Mouse (Mus musculus) heart, embryonic 14.5 days (tissue): ENCODE data around the gene Tanc1. TPM values are rescaled to one million over a fixed set of nuclear protein-coding genes. Genes with fewer than 3 reads are reported as not detected.

Source experiments
- ATAC-seq: fragments of 200-750 bp; cut with Nextera tagmentation; 2 replicates; pipeline ENCODE4 v1.8.0; 2017; ENCODE audit warnings: low read depth, moderate TSS enrichment; ENCODE audit not compliant: insufficient number of reproducible peaks, insufficient read depth, low FRiP score
- H3K27ac ChIP-seq, 2 experiments: fragments of 200-500 bp in 1 of 2; fragments of 300-500 bp in 1 of 2; sonication (generic) in 1 of 2; replicated peaks in 1 of 2; 2 replicates each; pipeline ENCODE4 v1.5.1; 2012 to 2014; ENCODE audit warnings: low read depth in 2 of 2, low read length in 2 of 2, control low read depth in 1 of 2, mild to moderate bottlenecking in 1 of 2, mixed read lengths in 1 of 2; ENCODE audit not compliant: control insufficient read depth in 1 of 2, insufficient read depth in 1 of 2
- H3K27me3 ChIP-seq: fragments of 300-500 bp; sonication (generic); 2 replicates; pipeline ENCODE4 v1.6.1; 2014; ENCODE audit warnings: mild to moderate bottlenecking, low read length, control low read depth; ENCODE audit not compliant: control insufficient read depth, insufficient read depth
- H3K36me3 ChIP-seq: fragments of 300-500 bp; sonication (generic); 2 replicates; pipeline ENCODE4 v1.6.1; 2014; ENCODE audit warnings: mild to moderate bottlenecking, control low read depth, low read length, mixed read lengths; ENCODE audit not compliant: control insufficient read depth, insufficient read depth
- H3K4me1 ChIP-seq, 2 experiments: fragments of 200-500 bp in 1 of 2; fragments of 300-500 bp in 1 of 2; sonication (generic) in 1 of 2; 2 replicates each; pipeline ENCODE4 v1.6.1; 2012 to 2014; ENCODE audit warnings: low read length in 2 of 2, control low read depth in 1 of 2, mixed read lengths in 1 of 2; ENCODE audit not compliant: control insufficient read depth in 2 of 2, insufficient read depth in 2 of 2
- H3K4me2 ChIP-seq: fragments of 300-500 bp; sonication (generic); 2 replicates; pipeline ENCODE4 v1.6.1; 2014; ENCODE audit warnings: mild to moderate bottlenecking, low read length
- H3K4me3 ChIP-seq, 2 experiments: fragments of 200-500 bp in 1 of 2; fragments of 300-500 bp in 1 of 2; sonication (generic) in 1 of 2; 2 replicates each; pipeline ENCODE4 v1.5.1; 2012 to 2014; ENCODE audit warnings: low read length in 2 of 2, mild to moderate bottlenecking in 2 of 2, control low read depth in 1 of 2, low read depth in 1 of 2, moderate library complexity in 1 of 2; ENCODE audit not compliant: control insufficient read depth in 1 of 2, insufficient read depth in 1 of 2
- H3K9ac ChIP-seq: fragments of 300-500 bp; sonication (generic); 2 replicates; pipeline ENCODE4 v1.6.1; 2014; ENCODE audit warnings: mild to moderate bottlenecking, low read length
- H3K9me3 ChIP-seq: fragments of 300-500 bp; sonication (generic); 2 replicates; pipeline ENCODE4 v1.6.1; 2016; ENCODE audit warnings: low read length, control low read depth; ENCODE audit not compliant: control insufficient read depth
- WGBS: fragments of 180-500 bp; shearing (Covaris S2); extraction: QIAGEN DNeasy Blood & Tissue Kit; methylation state at CpG from one replicate; pipeline ENCODE4 v1.1.7; 2014; 5-methylcytosine and 5-hydroxymethylcytosine counted together
- polyA plus RNA-seq: library from polyadenylated mRNA; unstranded; fragments of >200 nt; fragmentation: Nextera tagmentation; extraction: Ambion mirVana; gene quantifications from 2 replicates; pipeline ENCODE4 v1.2.1, GENCODE M21; 2014

The Tanc1 gene
- polyA plus RNA-seq, 1 experiment from 2014 or later, result 27.2 TPM

DNA sequence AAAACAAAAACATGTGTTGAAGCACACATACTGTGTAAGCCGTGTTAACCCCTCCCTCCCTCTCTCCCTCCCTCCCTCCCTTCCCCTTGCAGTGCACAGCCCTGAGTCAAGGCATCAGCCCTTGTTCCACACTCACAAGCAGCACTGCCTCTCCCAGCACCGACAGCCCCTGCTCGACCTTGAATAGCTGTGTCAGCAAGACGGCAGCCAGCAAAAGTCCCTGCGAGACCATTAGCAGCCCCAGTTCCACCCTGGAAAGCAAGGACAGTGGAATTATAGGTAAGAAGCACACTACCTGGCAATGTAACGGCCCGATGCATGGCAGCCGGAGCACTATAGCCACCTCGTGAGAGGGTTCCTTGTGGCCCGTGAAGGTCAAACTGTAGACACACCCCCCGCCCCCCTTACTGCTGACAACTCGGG is 160.4 kb downstream of the Tanc1 start:
- ATAC-seq, result no peak
- H3K9me3 ChIP-seq, result no peaks in the 10 kb centered on the region
- H3K4me2 ChIP-seq, result peak overlapping the region; percentile 16
- H3K36me3 ChIP-seq, result peaks cover 25% of the 10 kb centered on the region
- WGBS, result 26% methylated on average over 12 of the region's 12 CpGs
- H3K4me1 ChIP-seq, result peaks cover 29 to 57% of the 10 kb centered on the region in 2 experiments
- no peaks in the 10 kb centered on the region for H3K27me3 ChIP-seq
- no peak overlapping the region for H3K4me3 ChIP-seq
- peak overlapping the region; percentile 46; the same call in 1 of the 2 replicates for H3K9ac ChIP-seq
- peak overlapping the region; percentile 55 to 58 for H3K27ac ChIP-seq

DNA sequence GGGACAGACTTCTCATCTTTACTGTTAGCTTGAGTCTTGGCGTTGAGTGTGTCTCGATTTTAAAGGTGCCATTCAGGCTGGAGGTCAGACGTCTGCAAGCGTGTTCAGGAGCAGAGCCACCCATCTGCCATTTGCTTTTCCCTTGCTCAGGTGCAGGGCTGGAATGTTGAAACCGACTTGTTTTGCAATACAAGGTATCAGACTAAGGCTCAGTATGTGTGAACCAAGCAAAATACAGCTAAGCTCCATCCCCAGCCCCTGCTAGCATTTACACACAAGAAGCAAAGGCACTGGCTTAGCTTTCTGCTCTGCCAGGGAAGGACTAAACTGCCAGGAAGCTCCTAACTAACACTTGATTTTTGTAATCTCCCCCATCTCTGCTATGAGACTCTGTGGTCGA is 162.5 kb downstream of the Tanc1 start:
- WGBS, result 86% methylated on average over 6 of the region's 6 CpGs
- no peak overlapping the region for H3K27ac ChIP-seq
- no peaks in the 10 kb centered on the region for H3K27me3 ChIP-seq

GRCm38 (mm10) chr2:59775148-59775547 is 163.3 kb downstream of the Tanc1 start:
- H3K4me3 ChIP-seq, result no peak overlapping the region
- no peaks in the 10 kb centered on the region for H3K9me3 ChIP-seq
- H3K4me2 ChIP-seq, result no peak overlapping the region
- no peak overlapping the region for H3K27ac ChIP-seq
- H3K36me3 ChIP-seq, result peaks cover 38% of the 10 kb centered on the region
- no peak overlapping the region for H3K9ac ChIP-seq
- H3K27me3 ChIP-seq, result no peaks in the 10 kb centered on the region
- H3K4me1 ChIP-seq, result peaks cover 17 to 34% of the 10 kb centered on the region in 2 experiments
- 83% methylated on average over 5 of the region's 5 CpGs for WGBS
- no peak for ATAC-seq

More for the DNA sequence above, 162.5 kb downstream of the Tanc1 start:
- no peak overlapping the region for H3K4me2 ChIP-seq
- H3K9me3 ChIP-seq, result no peaks in the 10 kb centered on the region
- peaks cover 34% of the 10 kb centered on the region for H3K36me3 ChIP-seq
- no peak for ATAC-seq
- H3K4me3 ChIP-seq, result no peak overlapping the region
- no peak overlapping the region for H3K9ac ChIP-seq
- peaks cover 20 to 40% of the 10 kb centered on the region in 2 experiments for H3K4me1 ChIP-seq

- WGBS, result 85% methylated on average over 6 of the region's 6 CpGs
- no peak overlapping the region for H3K4me3 ChIP-seq
- H3K4me1 ChIP-seq, result peaks cover 12 to 27% of the 10 kb centered on the region in 2 experiments
- no peak overlapping the region for H3K9ac ChIP-seq
- no peaks in the 10 kb centered on the region for H3K27me3 ChIP-seq
- H3K9me3 ChIP-seq, result no peaks in the 10 kb centered on the region
- no peak overlapping the region for H3K27ac ChIP-seq
- no peak for ATAC-seq
- H3K36me3 ChIP-seq, result peaks cover 38% of the 10 kb centered on the region
- no peak overlapping the region for H3K4me2 ChIP-seq
These were observed 164.0 kb downstream of the Tanc1 start for GRCm38 (mm10) chr2:59775820-59776219.

GRCm38 (mm10) chr2:59779355-59779754 is 167.5 kb downstream of the Tanc1 start:
- Histone ChIP-seq H3K27ac (no peak overlapping the region), H3K27me3 (no peaks in the 10 kb centered on the region), H3K9me3 (no peaks in the 10 kb centered on the region), H3K36me3 (peaks cover 31% of the 10 kb centered on the region; the same call in 1 of the 2 replicates), H3K4me1 (peaks cover 18 to 38% of the 10 kb centered on the region in 2 experiments), H3K4me3 (no peak overlapping the region), H3K9ac (no peak overlapping the region), H3K4me2 (no peak overlapping the region)
- no peak for ATAC-seq
- 87% methylated on average over 10 of the region's 10 CpGs for WGBS

DNA sequence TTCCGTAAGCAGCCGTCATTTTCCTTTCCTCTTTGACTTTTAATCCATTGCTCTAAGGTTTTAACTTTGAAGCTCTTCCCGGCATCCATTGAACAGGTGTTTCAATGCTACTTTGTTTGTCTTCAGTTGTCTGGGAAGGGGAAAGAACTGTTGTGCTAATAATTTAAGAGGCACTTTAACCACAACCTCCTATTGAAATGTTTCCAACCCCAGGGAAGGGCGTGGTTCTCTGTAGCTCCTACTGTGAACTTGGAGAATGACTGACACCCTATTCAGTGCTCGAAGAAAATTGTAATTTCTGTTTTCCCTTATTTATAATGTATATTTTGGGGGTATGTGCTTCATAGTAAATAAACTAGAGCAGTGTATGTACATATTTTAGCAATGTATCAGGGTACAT is 168.4 kb downstream of the Tanc1 start:
- H3K27ac ChIP-seq, result no peak overlapping the region
- H3K4me3 ChIP-seq, result no peak overlapping the region
- H3K9ac ChIP-seq, result no peak overlapping the region
- H3K4me1 ChIP-seq, result peaks cover 18 to 39% of the 10 kb centered on the region in 2 experiments
- H3K9me3 ChIP-seq, result no peaks in the 10 kb centered on the region
- H3K36me3 ChIP-seq, result peaks cover 27% of the 10 kb centered on the region
- H3K27me3 ChIP-seq, result no peaks in the 10 kb centered on the region
- 92% methylated on average over 5 of the region's 5 CpGs for WGBS
- ATAC-seq, result no peak
- no peak overlapping the region for H3K4me2 ChIP-seq

GRCm38 (mm10) chr2:59783055-59783831 is 171.4 kb downstream of the Tanc1 start:
- H3K9me3 ChIP-seq, result no peaks in the 10 kb centered on the region
- no peaks in the 10 kb centered on the region for H3K27me3 ChIP-seq
- H3K4me1 ChIP-seq, result peaks cover 18 to 39% of the 10 kb centered on the region in 2 experiments
- H3K36me3 ChIP-seq, result peaks cover 42% of the 10 kb centered on the region
- H3K4me3 ChIP-seq, result no peak overlapping the region
- no peak for ATAC-seq
- peak overlapping the region; percentile 16 for H3K4me2 ChIP-seq
- peak overlapping the region; percentile 24 to 59; a peak in 3 of 4 replicates for H3K27ac ChIP-seq
- H3K9ac ChIP-seq, result no peak overlapping the region
- WGBS, result 35% methylated on average over 12 of the region's 12 CpGs
